Mouse (Mus musculus): Measurements from ENCODE around the gene Piezo1. TPM values are rescaled to one million over a fixed set of nuclear protein-coding genes. Genes with fewer than 3 reads are reported as not detected.

Piezo1 gene
- total RNA-seq, 2 experiments from 2014 or later, result 14.7 to 17.1 TPM

DNA sequence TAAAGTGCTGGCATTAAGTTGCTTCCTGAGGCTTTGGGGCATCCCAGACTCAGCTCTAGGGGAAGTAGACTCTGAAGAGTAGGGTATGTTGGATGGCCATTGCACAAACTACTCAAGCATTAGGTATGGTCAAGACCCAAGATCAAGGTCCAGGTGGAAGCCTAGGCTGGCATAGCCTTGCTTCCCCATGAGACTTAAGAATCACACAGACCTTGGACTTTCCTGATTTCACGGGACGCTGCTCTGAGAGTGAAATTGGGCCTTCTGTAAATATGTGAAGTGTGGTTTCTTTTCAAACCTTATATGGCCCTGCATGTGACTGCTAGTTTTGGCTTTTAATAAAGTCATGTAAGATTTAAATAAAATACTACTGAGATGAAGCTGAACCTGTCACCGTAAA, 21.6 kb upstream of the Piezo1 start:
- ATAC-seq (replicated peaks; ENCODE audit: low FRiP score, poor library complexity, severe bottlenecking), result no peak

DNA sequence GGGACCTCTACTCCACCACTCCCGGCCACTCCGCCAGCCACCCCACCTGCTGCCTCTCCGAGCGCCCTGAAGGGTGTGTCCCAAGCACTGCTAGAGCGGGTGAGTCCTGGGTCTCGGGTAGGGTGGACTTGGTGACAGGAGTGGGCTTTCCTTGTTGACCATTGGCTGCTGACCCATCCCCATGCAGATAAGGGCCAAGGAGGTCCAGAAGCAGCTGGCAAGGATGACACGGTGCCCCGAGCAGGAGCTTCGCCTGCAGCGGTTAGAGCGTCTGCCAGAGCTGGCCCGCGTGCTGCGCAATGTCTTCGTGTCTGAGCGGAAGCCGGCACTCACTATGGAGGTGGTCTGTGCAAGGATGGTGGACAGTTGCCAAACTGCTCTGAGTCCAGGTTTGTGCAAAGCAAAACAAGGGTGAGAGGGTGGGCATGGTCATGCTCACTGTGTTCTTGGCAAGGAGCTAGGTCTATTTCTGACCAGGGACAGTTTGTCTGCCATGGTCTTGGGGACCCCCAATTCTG, 20.7 kb upstream of the Piezo1 start:
- ATAC-seq (replicated peaks; ENCODE audit: low FRiP score, poor library complexity, severe bottlenecking), result no peak

DNA sequence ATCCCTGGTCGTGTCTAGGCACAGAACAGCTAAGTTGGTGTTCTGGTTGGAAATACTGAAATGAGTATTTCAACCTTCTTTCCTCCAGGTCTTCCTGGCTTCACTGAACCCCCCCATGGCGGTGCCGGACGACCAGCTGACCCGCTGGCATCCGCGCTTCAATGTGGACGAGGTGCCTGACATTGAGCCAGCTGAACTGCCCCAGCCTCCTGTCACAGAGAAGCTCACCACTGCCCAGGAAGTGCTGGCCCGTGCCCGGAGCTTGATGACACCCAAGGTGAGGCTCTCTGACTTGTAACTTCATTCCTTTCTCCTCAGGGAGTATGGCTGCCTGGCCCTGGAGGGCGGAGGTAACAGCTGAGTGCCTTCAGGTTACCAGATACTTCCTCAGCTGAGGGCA, 20.0 kb upstream of the Piezo1 start:
- ATAC-seq (replicated peaks; ENCODE audit: low FRiP score, poor library complexity, severe bottlenecking), result no peak

DNA sequence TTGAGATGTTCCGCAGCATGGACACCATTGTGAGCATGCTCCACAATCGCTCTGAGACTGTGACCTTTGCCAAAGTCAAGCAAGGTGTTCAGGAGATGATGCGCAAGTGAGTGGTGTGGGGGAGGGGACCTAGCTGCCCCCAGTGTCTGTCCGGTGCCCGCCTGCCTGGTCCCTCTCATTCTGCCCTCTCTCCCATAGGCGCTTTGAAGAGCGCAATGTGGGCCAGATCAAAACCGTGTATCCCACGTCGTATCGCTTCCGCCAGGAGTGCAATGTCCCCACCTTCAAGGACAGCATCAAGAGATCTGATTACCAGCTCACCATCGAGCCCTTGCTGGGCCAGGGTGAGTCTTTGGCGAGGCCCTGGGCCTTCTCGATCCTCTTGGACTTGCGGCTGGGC, 18.9 kb upstream of the Piezo1 start:
- no peak for ATAC-seq (replicated peaks; ENCODE audit: low FRiP score, poor library complexity, severe bottlenecking)

DNA sequence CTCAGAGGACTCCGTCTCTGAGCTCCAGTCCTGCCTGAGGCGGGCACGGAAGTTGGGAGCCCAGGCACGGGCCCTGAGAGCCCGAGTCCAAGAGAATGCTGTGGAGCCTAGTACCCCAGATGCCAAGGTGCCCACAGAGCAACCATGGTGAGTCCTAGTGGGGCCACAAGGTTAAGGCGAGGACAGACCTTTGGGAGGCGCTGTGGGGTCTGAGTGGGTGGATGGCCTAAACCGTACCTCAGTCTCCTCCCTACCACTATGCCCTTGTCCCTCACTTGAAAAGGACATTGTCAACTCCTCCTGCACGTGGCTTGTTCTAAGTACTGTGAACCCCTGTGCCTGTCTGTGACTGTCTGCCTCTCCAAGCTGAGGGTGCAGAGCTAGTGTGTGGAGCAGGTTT, 18.2 kb upstream of the Piezo1 start:
- ATAC-seq (replicated peaks; ENCODE audit: low FRiP score, poor library complexity, severe bottlenecking), result 0 out of 2 replicates have a peak, but pooled peaks have one; percentile 14

DNA sequence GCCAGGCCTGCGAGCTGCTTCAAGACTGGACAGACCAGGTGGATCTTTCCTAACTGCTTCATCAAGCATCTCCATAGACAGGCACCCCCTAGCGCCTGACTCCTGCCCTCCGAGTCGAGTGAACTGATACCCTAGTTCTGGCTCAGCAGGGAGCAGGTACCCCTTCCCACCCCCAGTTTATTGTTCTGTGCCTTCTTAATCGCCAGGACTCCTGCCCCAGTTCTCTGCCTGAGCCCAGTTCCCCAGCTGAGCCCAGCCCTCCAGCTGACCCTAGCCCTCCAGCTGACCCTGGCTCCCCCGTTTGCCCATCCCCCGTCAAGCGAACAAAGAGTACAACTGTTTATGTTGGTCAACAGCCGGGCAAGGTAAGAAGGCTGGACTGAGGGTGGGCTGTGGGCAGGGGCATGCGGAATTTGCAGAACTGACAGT, 17.8 kb upstream of the Piezo1 start:
- peak; percentile 55 for ATAC-seq (replicated peaks; ENCODE audit: low FRiP score, poor library complexity, severe bottlenecking)

DNA sequence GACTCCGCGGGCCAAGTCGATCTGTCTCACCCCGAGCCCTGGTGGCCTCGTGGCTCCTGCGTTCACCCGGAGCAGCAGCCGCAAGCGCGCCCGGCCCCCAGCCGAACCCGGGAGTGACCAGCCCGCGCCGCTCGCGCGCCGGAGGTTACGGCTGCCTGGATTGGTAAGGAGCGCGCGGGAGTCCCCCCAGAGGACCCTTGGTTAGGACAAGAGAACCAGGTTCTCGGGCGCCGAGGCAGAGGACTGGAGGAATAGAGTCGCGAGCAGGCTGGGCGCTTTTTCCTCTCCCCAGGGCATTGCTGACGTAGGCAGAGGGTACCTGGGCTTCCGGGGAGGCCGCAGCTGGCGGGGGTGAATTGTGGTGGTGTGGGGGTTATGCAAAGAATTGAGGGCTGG, 17.0 kb upstream of the Piezo1 start:
- peak; percentile 7; the same call in 1 of the 2 replicates for ATAC-seq (replicated peaks; ENCODE audit: low FRiP score, poor library complexity, severe bottlenecking)

DNA sequence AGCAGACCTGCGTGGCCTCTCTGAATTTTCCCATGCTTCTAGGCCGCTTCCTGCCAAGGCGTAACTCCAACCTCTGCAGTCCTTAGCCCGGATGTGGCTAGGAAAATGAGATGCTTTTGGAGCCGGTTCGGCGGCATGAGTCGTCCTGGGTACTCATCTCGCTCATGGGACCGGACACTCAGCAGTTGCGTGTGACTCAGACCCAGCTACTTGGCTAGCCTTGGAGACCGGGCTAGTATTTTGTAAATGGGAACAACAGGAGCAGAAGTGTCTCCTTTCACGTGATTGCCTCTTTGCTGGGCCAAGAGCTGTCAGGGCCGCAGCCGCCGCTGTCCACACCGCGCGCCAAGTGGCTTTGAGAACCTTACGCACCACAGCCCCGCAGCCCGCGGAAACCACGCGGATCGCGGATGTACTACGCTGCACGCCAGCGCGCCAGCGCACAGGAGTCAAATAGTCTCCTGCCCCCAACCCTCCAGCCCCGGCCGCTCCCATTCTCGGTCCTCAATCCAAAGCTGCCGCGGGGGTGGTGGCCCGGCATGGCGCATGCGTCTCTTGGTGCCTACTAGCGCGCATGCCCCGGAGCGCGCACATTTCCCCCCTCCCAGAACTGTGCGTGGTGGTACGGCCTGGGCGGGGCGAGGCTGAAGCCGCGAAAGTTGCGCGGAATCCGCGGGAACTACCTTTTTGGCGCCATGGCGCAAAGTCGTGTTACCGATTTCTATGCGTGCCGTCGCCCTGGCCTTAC, 16.4 kb upstream of the Piezo1 start, which contains the start of gene Cdt1:
Gene Cdt1, plus strand, starts transcription at position 655 of the 748 bp plus-strand sequence.
- ATAC-seq (replicated peaks; ENCODE audit: low FRiP score, poor library complexity, severe bottlenecking), result peak; percentile 87

DNA sequence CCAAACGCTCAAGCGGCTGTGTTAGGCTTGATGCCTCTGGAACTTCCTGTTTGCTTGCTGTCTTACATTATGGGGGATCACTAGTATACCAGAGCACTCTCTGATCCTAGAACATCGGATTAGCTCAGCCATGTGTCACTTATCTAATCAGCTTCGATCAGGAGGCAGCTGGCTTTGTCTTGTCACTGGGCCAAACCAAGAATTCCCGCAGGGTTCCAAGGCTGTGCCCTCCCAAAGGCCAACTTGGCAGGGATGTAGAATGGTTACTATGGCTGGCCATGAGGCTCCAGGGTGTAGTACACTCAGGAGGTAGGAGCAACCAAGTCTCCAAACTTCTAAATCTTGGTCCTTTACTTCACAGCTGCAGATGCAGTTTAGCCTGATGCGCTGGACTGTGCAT, 15.6 kb upstream of the Piezo1 start:
- 0 out of 2 replicates have a peak, but pooled peaks have one; percentile 0 for ATAC-seq (replicated peaks; ENCODE audit: low FRiP score, poor library complexity, severe bottlenecking)

DNA sequence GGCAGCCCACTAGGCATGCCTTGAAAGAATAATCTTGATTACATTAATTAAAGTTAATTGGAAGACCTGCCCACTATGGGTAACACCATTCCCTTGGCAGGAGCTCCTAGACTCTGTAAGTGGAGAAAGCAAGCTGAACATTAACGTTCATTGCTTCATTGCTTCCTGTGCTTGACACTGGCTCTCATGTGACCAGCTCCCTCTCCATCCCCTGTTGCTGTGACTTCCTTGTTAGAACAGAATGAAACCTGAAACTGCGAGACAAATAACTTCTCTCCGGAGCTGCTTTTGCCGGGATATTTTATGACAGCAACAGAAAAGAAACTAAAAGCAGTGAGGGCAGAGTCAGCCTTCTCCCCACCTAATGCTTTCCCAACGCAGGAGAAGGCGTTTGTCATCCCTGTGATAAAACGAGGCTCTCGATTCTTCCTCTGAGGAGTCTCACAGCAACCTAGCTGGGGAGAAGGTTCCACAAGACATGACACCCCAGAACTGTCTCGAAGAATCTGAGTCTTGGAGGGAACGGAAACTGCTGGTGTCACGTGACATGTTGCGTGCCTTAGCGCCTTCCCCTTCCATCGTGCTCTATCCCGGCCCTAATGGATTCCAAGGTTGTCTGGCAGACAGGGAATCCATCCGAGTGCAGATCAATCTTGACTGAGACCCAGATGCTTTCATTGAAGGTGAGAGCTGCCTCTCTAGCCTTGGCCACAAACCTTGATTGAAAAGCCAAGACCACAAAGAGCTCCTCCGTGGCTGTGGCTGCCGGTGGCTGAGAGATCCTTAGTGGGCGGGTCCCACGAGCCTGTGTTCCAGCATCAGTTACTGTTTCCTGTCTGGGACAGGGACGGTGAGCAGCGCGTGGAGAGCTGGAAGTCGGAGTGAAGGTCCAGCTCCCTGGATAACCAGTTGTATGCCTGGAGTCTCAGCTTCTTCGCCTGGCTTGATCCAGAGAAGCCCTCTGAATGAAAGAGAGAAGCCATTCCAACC, 13.5 kb upstream of the Piezo1 start:
- no peak for ATAC-seq (replicated peaks; ENCODE audit: low FRiP score, poor library complexity, severe bottlenecking)

DNA sequence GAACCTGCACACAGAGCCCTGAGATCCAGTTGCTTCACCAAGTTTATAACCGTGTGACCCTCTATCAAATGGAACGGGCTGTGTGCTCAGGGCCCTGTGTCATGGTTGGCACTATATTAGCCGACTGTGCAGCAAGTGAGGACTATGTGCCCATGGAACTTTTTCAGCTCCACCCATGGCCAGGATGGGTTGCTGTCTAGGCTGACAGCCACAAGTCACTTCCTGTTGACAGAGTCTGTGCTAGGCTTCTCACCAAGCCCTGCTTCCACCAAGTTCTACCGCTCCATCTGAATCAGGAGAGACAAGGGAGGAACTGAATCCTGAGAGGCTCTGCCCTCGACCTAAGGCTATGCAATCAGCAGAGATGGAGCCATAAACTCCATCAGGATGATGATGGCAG, 10.1 kb upstream of the Piezo1 start:
- no peak for ATAC-seq (replicated peaks; ENCODE audit: low FRiP score, poor library complexity, severe bottlenecking)

DNA sequence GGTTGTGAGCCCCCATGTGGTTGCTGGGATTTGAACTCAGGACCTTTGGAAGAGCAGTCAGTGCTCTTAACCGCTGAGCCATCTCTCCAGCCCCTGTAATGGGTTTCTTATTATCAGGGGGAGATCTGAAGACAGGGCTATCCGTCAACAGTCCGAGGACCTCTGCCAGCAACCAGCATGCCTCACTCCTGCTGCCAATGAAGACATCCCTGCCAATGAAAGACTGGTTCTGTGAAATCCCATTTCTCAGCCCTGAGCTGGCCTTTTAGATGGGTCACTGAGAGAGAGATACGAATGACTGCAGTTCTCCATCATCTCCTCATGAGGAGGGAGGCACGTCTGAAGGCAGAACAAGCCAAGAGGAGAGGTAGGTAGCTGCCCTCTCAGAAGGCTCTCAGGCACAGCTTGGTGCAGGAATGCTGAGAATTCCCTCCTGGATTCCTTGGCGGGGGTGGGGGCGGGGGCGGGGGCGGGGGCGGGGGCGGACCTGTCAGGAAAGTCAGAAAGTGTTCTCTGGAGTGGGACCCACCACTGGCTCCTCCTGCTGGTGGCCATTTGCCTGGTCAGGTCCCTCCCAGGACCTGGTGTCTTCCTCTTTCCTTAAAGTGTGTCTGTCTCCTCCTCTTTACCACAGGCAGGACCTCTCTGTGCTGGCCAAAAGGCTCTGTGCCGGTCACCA, 7.7 kb upstream of the Piezo1 start:
- no peak for ATAC-seq (replicated peaks; ENCODE audit: low FRiP score, poor library complexity, severe bottlenecking)

DNA sequence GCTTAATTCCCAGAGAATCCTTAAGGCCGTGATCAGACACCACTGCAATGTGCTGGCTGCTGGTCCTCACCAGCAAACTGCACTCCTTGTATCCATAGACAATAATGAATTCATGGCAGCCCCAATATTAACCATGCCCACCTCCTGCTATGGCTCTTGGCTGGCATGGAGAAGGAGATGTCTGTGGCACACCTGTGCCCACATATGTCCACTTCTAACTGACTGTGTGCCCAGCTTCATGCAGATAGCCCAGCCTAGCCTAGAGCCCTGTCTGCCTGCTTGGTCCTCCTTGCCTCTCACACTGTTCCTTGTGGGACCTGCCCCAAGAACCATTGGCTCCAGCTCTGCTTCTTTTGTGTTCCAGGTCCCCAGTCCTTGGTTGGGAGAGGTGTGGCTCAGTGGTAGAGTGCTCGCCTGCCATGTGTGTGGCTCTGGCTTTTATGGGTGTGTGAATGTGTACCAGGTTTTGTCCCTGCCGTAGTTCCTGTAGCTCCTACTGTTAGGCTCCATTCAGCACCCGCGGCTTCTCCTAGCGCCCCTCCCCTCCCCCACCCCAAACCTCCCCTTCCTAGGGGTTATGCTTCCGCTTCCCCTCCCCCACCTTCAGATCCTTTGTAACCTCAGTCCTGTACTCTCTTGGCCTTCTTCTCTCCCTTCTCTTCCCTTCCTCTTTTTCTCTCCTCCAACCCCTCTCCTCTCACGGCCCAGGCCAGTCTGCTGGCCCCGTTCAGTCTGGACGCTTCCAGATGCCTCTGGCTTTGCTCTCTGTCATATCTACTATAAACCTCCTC, 6.3 kb upstream of the Piezo1 start:
- ATAC-seq (replicated peaks; ENCODE audit: low FRiP score, poor library complexity, severe bottlenecking), result no peak

DNA sequence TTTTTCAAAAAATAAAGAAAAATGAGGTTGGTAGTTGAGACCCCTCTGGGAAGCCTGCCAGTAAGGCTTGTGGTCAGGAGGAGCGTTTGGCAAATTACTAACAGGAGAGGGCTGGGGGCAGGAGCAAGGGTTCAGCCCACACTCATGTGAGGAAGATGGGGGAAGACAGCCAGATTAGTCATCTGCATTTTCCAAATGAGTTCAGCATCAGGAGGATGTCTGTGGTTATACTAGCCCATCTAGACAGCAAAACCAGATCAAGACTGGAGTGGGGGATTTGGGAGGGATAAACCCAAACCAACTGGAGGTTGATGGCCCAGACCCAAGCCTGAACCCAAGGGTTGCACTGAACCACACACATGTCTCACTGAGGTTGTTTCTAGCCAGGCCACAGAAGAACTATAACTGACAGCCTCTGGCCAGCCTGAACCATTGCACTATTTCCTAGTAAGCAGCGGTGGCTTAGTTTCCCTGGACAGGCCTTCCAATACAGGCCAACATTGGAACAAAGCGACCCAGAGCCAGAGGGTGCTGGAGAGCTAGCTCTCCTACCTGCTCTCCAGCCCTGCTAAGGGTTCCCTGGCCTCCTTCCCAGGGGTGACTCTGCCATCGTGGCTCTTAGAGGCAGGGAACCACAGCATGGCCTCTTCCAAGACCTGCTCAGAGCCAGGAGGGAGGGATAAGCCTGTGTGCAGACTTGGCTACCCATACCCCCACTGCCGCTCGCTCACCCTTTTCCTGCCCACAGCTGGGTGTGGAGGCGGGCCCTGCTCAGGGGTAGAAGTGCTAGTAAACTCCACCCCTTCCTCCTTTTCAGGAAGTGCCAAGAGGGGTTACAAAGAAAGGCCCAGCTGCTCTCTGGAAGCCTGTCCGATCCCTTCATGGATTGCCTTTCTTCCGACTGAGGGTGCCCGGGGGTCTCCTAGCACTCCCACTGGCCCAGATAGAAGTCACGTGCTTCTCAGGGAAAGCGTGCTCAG, 5.2 kb upstream of the Piezo1 start:
- ATAC-seq (replicated peaks; ENCODE audit: low FRiP score, poor library complexity, severe bottlenecking), result peak; percentile 56

DNA sequence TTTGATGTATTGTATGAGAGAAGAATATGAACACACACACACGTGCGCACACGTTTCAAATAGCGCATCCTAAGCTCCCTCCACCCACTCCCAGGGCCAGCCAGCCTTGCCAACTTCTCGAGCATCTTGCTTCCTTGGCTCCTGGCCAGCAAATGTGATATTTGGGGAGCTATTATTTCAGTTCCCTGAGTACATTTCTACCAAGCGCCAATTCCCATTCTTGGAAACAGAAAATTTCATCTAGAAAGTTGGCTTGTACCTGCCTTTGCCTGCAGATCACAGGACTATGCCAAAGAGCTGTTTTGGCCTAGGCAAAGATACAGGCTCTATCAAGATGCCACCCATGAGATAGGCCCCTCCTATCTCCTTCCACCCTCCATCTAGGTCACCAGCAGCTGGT, 3.7 kb upstream of the Piezo1 start:
- no peak for ATAC-seq (replicated peaks; ENCODE audit: low FRiP score, poor library complexity, severe bottlenecking)

DNA sequence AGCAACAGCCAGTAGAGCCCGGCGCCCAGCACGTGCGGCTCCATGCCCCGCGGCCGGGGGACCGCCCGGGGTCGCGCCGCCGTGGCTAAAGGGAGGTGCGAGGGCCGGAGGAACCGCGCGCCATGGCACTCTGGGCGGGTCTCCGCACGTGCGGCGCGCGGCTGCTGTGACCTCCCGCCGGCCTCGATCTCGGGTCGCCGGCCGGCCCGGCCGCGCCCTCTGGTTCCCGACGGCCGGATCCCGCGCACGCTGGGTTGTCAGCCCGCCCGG, 199 bp downstream of the Piezo1 start:
- ATAC-seq (replicated peaks; ENCODE audit: low FRiP score, poor library complexity, severe bottlenecking), result no peak

DNA sequence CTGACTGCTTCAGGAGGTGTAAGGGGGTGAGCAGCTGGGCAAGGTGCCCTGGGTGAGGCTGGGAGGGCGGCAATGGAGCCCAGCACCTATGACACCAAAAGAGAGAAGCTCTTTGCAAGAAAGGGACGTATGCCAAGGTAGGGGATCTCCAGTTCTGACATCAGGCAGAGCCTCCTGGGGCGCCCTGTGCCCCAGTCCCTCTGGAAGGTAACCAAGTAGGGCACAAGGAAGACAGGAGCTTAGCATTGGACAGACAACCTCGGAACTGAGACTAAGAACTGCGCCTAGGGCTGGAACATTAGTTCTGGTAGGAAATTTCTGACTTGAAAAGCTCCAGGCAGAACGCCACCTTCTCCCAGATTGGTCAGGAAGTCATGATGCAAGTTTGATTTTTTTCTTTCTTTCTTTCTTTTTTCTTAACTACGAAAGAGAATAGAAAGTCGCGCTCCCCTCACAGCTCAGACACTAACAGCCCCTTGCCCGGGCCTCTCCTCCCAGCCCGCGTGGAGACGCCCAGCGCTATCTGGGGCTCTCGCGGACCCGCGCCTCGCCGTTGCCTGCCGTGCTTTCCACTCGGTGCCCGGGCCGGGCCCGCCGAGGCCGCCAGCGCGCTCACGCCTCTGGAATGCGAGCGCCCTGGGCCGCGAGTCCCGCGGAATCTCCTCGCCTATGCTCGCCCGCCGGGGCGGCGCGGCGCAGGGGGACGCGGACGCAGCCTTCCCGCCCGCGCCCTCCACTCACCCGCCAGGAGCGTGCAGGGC, 715 bp downstream of the Piezo1 start:
- 0 out of 2 replicates have a peak, but pooled peaks have one; percentile 13 for ATAC-seq (replicated peaks; ENCODE audit: low FRiP score, poor library complexity, severe bottlenecking)
